Mouse (Mus musculus): Measurements from ENCODE around the gene Bcam. TPM values are rescaled to one million over a fixed set of nuclear protein-coding genes. Genes with fewer than 3 reads are reported as not detected.

Gene Bcam
- polyA plus RNA-seq, 1 experiment: 829 TPM

GRCm38 (mm10) chr7:19771682-19772081 lies 866 bp upstream of the Bcam start:
- WGBS: 52% methylated on average over 4 of the region's 4 CpGs
- TF ChIP-seq CTCF (IDR thresholded peaks at IDR 0.05; ENCODE audit: insufficient read depth, low read length): no peak
- no peak for TF ChIP-seq POLR2A (IDR thresholded peaks at IDR 0.05; ENCODE audit: borderline replicate concordance, extremely low read depth, low read depth, low read length)
- no peak overlapping the region for H3K4me3 ChIP-seq (replicated peaks; ENCODE audit: extremely low read depth, low read depth, low read length)
- DNase-seq: no peak
- peaks cover 10% of the 10 kb centered on the region for H3K4me1 ChIP-seq (ENCODE audit: control insufficient read depth, insufficient read depth, low read length)

GRCm38 (mm10) chr7:19770375-19770754 lies 451 bp downstream of the Bcam start:
- DNase-seq: peak; percentile 94
- no peak for TF ChIP-seq CTCF (IDR thresholded peaks at IDR 0.05; ENCODE audit: insufficient read depth, low read length)
- TF ChIP-seq POLR2A (IDR thresholded peaks at IDR 0.05; ENCODE audit: borderline replicate concordance, extremely low read depth, low read depth, low read length): peak; percentile 89
- Histone ChIP-seq H3K4me3 (replicated peaks; ENCODE audit: extremely low read depth, low read depth, low read length) (peak overlapping the region; percentile 76), H3K4me1 (ENCODE audit: control insufficient read depth, insufficient read depth, low read length) (peaks cover 10% of the 10 kb centered on the region)
- under 1% methylated on average over 28 of the region's 28 CpGs for WGBS

- Histone ChIP-seq H3K4me3 (replicated peaks; ENCODE audit: extremely low read depth, low read depth, low read length) (peak overlapping the region; percentile 76), H3K4me1 (ENCODE audit: control insufficient read depth, insufficient read depth, low read length) (peaks cover 10% of the 10 kb centered on the region)
- TF ChIP-seq POLR2A (IDR thresholded peaks at IDR 0.05; ENCODE audit: borderline replicate concordance, extremely low read depth, low read depth, low read length) (no peak), CTCF (IDR thresholded peaks at IDR 0.05; ENCODE audit: insufficient read depth, low read length) (no peak)
- WGBS: 6% methylated on average over 16 of the region's 16 CpGs
- peak; percentile 49 for DNase-seq
Measured at GRCm38 (mm10) chr7:19769434-19770374, 1.1 kb downstream of the Bcam start.

GRCm38 (mm10) chr7:19769001-19769400 lies 1.8 kb downstream of the Bcam start:
- DNase-seq: no peak
- TF ChIP-seq POLR2A (IDR thresholded peaks at IDR 0.05; ENCODE audit: borderline replicate concordance, extremely low read depth, low read depth, low read length) (no peak), CTCF (IDR thresholded peaks at IDR 0.05; ENCODE audit: insufficient read depth, low read length) (no peak)
- Histone ChIP-seq H3K4me1 (ENCODE audit: control insufficient read depth, insufficient read depth, low read length) (peaks cover 10% of the 10 kb centered on the region), H3K4me3 (replicated peaks; ENCODE audit: extremely low read depth, low read depth, low read length) (peak overlapping the region; percentile 76)
- 36% methylated on average over 4 of the region's 4 CpGs for WGBS

- DNase-seq: no peak
- peak overlapping the region; percentile 11 for H3K4me3 ChIP-seq (replicated peaks; ENCODE audit: extremely low read depth, low read depth, low read length)
- 62% methylated on average over 14 of the region's 14 CpGs for WGBS
- TF ChIP-seq CTCF (IDR thresholded peaks at IDR 0.05; ENCODE audit: insufficient read depth, low read length): no peak
- peaks cover 10% of the 10 kb centered on the region for H3K4me1 ChIP-seq (ENCODE audit: control insufficient read depth, insufficient read depth, low read length)
Measured at GRCm38 (mm10) chr7:19768251-19768650, 2.6 kb downstream of the Bcam start.

GRCm38 (mm10) chr7:19764581-19764980 lies 6.2 kb downstream of the Bcam start:
- DNase-seq: no peak
- no peak overlapping the region for H3K4me3 ChIP-seq (replicated peaks; ENCODE audit: extremely low read depth, low read depth, low read length)
- peaks cover 5% of the 10 kb centered on the region for H3K4me1 ChIP-seq (ENCODE audit: control insufficient read depth, insufficient read depth, low read length)
- TF ChIP-seq CTCF (IDR thresholded peaks at IDR 0.05; ENCODE audit: insufficient read depth, low read length): no peak
- no peak for TF ChIP-seq POLR2A (IDR thresholded peaks at IDR 0.05; ENCODE audit: borderline replicate concordance, extremely low read depth, low read depth, low read length)
- 71% methylated on average over 9 of the region's 9 CpGs for WGBS

GRCm38 (mm10) chr7:19763829-19764477 lies 6.9 kb downstream of the Bcam start:
- no peak for DNase-seq
- no peak for TF ChIP-seq CTCF (IDR thresholded peaks at IDR 0.05; ENCODE audit: insufficient read depth, low read length)
- TF ChIP-seq POLR2A (IDR thresholded peaks at IDR 0.05; ENCODE audit: borderline replicate concordance, extremely low read depth, low read depth, low read length): no peak
- 46% methylated on average over 13 of the region's 13 CpGs for WGBS
- Histone ChIP-seq H3K4me1 (ENCODE audit: control insufficient read depth, insufficient read depth, low read length) (peaks cover 2% of the 10 kb centered on the region), H3K4me3 (replicated peaks; ENCODE audit: extremely low read depth, low read depth, low read length) (no peak overlapping the region)

GRCm38 (mm10) chr7:19762283-19762682 lies 8.5 kb downstream of the Bcam start:
- Histone ChIP-seq H3K4me1 (ENCODE audit: control insufficient read depth, insufficient read depth, low read length) (no peaks in the 10 kb centered on the region), H3K4me3 (replicated peaks; ENCODE audit: extremely low read depth, low read depth, low read length) (no peak overlapping the region)
- TF ChIP-seq CTCF (IDR thresholded peaks at IDR 0.05; ENCODE audit: insufficient read depth, low read length): no peak
- no peak for TF ChIP-seq POLR2A (IDR thresholded peaks at IDR 0.05; ENCODE audit: borderline replicate concordance, extremely low read depth, low read depth, low read length)
- 66% methylated on average over 11 of the region's 11 CpGs for WGBS
- no peak for DNase-seq

GRCm38 (mm10) chr7:19760021-19760420 lies 10.8 kb downstream of the Bcam start:
- H3K4me3 ChIP-seq (replicated peaks; ENCODE audit: extremely low read depth, low read depth, low read length): no peak overlapping the region
- peaks cover 13% of the 10 kb centered on the region for H3K4me1 ChIP-seq (ENCODE audit: control insufficient read depth, insufficient read depth, low read length)
- no peak for TF ChIP-seq CTCF (IDR thresholded peaks at IDR 0.05; ENCODE audit: insufficient read depth, low read length)
- no peak for TF ChIP-seq POLR2A (IDR thresholded peaks at IDR 0.05; ENCODE audit: borderline replicate concordance, extremely low read depth, low read depth, low read length)
- 76% methylated on average over 13 of the region's 13 CpGs for WGBS
- DNase-seq: no peak
